Mouse (Mus musculus): ENCODE results near the gene Dnajc7.
A peak's percentile ranks its signal among the peaks of the same experiment; 100 is the strongest.

Dnajc7 gene

DNA sequence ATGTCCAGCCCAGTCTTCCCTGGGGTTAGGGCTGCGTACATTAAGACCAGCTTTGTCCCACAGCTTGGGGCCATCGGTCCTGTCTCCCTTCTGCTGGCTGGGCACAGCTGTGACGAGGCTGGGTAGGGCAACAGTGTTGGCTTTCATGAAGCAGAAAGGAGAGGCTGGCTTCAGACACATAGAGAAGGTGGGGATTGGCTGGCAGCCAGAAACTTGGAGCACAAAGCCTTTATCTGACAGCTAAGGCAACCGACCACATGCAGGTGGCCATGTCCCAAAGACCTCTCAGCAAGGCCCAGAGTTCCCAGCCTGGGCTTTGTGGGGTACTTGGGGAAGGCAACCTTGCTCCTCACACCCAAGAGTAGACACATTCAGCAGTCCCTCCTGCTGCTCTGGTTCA is 38.2 kb downstream of the Dnajc7 start:
- DNase-seq (ENCODE audit: low read depth, low spot score), result no peak

DNA sequence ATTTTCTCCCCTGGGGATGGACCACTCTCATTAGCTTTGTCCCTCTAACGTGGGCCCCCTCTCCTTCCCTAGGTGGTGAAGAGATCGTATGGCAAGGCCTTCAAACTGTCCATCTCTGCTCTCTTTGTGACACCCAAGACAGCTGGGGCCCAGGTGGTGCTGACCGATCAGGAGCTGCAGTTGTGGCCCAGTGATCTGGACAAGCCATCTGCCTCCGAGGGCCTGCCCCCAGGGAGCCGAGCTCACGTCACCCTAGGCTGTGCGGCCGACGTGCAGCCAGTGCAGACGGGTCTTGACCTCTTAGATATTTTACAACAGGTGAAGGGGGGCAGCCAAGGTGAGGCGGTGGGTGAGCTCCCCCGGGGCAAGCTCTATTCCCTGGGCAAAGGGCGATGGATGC is 39.7 kb downstream of the Dnajc7 start:
- no peak for DNase-seq (ENCODE audit: low read depth, low spot score)

DNA sequence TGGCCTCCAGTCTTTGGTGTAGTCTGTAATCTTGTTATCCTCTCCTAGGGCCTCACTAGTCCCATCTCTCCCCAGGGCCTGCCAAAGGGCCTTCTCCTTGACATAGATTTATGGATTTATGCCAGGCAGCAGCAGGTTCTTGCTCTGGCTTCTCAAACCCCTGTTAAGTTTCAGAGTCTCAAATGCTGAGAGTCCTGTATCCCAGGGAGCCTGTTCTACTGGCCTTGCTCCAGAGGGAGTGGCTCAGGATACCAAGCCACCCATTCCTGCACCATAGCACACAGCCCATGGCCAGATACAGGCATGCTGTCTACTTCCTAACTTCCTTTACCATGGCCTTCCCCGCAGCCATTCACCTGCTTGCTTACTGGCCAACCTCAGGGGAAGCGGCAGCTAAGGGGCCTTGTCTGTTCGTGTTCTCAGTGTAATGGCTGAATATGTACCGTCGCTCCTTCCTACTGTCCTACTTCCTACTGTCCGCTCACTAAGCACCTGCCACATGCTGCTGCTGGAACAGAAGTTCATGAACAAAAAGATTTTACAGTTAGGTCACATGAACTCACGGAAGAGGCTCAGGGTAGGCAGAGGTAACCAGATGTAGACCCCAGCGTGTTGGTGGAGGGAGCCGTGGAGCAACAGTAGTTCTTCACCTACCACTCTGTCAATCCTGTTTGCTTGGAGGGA is 40.7 kb downstream of the Dnajc7 start:
- DNase-seq (ENCODE audit: low read depth, low spot score), result no peak

DNA sequence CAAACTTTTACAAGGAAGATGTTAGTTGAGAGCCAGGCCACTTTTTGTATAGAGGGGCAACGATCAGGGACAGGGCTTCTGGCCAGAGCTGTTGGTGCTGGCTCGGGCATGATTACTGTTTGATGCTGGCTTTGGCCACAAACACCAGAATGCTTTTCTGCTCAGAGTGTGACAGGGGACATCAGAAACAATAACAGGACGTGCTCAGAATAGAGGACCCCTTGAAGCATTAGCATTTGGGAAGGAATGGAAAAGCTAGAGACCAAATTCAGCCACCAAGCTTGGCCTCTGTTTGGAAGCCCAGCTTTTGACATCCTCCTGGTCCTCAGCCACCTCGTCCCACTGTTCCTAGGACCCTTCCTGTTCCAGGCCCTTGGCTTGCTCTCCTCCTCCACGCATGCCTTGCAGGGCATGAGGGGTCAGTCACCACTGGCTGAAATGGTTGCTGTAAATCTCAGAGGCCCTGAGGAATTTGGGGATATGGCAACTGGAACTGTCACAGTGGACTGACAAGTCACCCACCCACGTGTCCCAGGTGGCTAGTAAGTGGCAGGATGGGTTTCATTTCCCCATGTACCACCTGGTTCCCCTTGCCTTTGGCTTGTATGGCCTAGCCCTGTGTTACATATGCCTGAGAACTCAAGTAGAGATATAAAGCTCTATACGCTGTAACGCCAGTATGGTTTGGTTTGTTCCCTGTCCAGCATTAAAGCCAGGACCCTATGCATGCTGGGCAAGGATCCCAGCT is 41.9 kb downstream of the Dnajc7 start:
- DNase-seq (ENCODE audit: low read depth, low spot score), result no peak

DNA sequence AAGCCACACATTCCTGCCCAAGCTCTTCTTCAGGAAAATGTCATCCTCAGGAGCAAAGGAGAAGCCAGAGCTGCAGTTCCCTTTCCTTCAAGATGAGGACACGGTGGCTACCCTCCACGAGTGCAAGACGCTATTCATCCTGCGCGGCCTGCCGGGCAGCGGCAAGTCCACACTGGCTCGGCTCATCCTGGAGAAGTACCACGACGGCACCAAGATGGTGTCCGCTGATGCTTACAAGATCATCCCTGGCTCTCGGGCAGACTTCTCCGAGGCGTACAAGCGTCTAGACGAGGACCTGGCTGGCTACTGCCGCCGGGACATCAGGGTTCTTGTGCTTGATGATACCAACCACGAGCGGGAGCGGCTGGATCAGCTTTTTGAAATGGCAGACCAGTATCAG is 43.7 kb downstream of the Dnajc7 start:
- DNase-seq (ENCODE audit: low read depth, low spot score), result no peak

DNA sequence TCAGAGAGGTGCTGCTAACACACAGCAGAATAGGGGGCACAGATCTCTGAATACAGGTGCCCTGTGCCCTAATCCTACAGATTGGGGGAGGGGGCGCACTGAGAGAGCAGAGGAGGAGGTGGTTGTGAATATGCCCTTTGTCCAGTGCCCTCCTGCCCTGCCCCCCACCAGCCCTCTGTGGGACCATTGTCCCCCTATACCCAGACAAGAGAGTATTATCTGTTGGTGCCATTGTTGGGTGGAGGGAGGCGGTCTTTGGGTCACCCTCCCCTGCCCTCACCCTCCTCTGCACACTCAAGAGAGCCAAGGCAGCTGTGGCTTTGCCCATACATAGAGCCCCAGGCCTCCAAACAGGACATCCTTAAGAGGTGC is 44.5 kb downstream of the Dnajc7 start:
- DNase-seq (ENCODE audit: low read depth, low spot score), result no peak

DNA sequence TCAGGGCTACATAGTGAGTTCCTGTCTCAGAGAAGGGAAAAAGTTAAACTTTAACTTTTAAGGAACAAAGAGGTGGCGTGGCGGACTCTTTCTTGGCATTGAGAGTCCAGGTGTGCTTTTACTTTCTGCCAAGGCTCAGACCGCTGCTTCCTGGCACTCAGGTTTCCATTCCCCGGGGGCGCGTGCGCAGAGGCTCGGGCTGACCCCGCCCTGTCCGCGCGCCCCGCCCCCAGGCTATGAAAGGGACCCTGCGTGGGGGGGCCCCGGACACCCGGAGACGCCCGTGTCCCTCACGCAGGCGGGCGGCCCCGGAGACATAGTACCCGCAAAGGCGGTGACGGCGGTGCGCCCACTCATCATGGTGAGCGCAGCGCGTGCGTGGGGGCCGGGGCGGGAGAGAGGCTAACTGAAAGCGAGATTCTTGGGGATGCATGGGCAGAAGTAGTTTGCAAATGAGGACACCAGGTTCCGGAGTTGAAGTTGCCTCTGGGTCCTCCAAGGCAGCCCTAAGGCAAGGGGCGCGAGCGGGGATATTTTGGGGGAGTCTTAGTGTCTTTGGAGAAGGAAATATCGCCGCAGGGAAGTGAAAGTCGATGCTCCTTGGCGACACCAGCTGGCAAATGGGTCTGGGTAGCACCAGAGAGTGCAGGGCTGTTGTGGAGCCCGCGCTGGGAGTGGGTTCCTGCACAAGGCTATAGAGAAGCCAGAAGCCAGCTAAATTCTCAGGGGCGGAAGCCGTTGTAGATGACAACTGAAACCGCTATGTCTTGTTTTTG is 45.1 kb downstream of the Dnajc7 start, which contains the start of gene Cnp:
TSS of gene Cnp (plus strand) at position 197 of the 776 bp plus-strand sequence.
- no peak for DNase-seq (ENCODE audit: low read depth, low spot score)

DNA sequence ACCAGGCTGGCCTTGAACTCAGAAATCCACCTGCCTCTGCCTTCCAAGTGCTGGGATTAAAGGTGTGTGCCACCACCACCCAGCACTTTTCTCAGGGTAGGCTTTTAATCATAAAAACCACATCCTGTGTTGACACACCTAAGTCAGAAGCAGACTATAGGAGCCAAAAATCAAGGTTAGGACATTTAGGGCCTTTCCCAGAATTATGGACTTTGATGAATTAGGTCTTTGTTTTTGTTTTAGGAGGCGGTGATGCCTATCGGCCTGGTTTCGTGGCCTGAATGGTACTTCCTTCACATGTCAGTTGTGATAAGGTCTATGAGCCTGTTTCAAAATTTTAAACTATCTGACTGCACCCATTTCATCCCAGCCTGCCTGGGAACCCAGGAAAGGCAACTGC is 45.8 kb downstream of the Dnajc7 start:
- no peak for DNase-seq (ENCODE audit: low read depth, low spot score)

DNA sequence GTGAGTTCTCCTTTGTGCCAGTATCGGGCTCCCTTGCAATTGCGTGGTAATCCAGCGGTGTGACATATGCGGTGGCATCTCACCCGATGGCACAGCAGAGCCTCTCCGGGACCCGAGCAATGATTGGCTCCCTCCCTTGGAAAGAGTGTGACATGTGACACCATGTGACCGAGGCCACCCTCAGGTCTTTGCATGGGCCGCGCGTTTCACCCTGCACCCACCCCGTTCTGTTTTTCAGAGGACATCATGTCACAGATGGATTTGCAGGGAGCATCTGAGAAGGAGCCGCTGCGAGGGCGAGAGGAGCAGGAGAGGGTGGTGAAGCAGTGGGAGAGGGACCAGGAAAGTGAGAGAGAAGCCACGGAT is 48.8 kb downstream of the Dnajc7 start:
- no peak for DNase-seq (ENCODE audit: low read depth, low spot score)

DNA sequence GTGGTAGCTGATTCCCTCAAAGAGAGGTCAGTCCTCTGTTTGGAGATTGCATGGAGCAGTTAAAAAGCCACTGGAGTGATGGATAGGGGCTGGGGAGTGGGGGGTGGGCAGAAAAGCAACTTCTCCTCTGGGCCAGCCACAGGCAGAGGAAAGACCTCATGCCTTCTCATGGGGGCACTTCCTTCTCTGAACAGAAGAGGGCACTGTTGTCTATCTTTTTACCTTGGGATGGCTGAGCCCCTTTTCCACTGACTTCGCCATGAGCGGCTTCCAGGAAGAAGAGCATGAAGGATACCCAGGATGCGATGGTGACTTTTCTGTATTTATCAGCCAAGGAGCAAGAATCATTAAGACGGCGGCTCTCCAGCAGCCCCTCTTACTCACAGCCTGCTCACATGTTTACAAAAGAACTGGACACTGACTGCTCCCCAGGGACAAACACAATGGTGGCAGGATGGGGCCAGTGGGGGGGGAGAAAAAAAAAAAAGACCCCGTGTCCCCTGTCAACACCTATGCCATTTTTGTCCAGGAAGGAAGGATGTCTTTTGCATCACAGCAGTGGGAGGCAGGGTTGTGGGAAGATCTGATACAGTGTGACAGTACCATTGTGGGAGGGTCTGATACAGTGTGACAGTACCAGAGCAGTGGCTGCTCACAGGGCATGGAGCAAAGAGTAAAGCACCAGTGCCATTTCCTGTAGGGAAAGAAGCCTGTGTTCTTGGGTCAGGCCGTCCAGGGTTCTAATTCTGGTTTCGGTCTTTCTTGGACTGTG is 49.4 kb downstream of the Dnajc7 start:
- peak; percentile 64 for DNase-seq (ENCODE audit: low read depth, low spot score)

DNA sequence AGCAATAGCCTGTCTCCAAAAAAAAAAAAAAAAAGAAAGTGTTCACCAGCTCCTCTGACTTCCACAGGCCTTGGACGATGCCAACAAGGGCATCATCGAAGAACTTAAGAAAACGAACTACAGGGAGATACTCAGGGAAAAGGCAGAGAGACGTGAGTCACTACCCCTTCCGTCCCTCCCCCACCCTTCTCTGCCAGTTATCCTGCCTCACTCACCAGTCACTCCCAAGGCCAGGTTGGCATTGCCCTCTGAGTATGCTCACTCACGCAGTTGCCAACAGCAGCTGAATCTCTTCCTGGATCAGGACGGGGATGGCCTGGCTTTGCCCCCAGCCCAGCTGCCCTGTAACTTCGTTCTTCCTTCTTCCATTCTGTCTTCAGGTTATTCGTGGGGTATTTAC is 50.2 kb downstream of the Dnajc7 start:
- DNase-seq (ENCODE audit: low read depth, low spot score), result no peak

DNA sequence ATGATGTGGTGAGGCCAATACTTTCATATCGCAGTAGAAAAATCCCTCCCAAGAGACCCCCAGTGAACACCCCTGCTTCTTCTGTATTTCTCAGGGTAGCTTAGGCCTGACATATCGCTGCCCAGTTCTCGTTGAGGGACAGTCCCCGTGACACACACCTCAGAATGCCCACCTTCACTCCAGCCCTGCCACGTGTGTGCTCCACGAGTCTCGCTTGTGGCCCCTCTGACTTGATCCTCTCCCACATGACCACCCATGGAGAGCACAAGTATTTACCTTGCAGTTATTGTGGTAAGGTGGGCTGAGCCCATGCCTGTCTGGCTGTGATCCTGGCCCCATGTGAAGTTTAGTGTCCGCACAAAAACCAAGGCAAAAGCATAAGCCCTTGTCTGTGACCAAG is 51.3 kb downstream of the Dnajc7 start:
- no peak for DNase-seq (ENCODE audit: low read depth, low spot score)

DNA sequence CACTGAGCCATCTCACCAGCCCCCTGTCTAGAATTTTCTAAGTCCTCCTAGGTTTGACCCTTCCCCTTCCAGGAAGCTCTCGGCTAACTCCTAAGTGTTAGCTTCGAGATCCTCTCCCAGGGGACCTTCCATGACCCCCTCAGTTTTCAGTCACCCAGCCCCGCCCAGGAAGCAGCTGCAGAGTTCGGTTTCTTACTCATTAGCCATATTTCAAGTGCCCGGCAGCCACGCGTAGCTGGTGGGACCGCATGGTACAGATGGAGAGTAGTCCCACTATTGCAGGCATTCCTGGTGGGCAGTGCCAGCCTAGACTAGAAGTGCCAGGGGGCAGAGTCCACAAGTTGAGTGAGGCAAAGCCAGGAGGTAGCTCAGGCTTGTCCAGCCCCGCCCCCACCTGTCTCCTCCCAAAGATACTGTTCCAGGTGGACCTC is 52.1 kb downstream of the Dnajc7 start:
- DNase-seq (ENCODE audit: low read depth, low spot score), result no peak

DNA sequence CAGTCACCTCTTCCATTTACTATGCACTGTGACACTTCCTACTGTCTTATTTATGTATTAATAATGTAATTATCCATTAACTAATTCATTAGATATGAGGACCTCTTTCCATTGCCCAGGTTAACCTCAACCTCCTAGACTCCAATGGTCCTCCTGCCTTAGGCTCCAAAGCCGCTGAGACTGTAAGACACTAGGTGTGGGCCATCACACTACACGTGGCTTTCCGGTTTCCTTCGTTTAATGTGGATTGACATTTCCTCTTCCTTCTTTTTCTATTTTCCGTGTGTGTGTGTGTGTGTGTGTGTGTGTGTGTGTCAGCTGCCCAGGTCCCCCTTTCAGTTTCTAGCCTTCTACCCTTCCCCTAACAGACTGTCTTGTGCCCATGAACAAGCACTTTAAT is 52.7 kb downstream of the Dnajc7 start:
- DNase-seq (ENCODE audit: low read depth, low spot score), result no peak

DNA sequence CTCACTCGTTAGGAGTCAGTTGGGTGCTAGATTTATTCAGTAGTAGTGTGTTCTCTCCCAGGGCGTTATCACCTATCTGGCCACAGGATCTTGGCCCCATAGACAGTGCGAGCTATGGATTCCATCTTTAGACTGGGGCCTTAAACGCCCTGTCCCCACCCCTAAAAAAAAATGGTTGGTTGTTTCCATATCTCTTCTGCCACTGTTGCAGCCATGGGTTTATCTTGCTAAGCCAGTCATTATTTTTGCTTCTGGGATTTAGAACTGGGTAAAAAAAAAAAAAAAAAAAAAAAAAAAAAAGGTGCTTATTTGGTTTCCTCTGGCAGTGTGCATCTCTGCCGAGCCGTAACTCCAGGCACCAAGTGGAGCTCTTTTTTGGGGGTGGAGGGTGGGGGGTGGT is 55.3 kb downstream of the Dnajc7 start:
- no peak for DNase-seq (ENCODE audit: low read depth, low spot score)

DNA sequence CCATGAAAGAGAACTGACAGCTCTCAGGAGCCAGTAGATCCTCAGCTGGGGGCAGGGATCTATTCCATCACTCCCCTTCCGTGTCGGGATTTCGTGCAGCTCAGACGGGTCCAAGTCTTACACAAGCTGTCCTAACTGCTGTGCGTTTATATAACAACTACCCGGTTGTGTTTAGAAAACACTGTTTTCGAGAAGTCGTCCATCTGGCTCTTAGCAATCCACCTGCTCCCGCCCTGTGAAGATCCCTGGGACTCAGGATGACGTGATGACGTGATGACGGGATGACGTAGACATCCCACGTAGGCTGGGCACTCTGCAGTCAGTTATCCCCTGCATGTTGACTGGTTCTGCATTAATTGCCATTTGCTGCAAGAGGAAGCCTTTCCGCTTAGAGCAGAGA is 55.7 kb downstream of the Dnajc7 start:
- no peak for DNase-seq (ENCODE audit: low read depth, low spot score)

DNA sequence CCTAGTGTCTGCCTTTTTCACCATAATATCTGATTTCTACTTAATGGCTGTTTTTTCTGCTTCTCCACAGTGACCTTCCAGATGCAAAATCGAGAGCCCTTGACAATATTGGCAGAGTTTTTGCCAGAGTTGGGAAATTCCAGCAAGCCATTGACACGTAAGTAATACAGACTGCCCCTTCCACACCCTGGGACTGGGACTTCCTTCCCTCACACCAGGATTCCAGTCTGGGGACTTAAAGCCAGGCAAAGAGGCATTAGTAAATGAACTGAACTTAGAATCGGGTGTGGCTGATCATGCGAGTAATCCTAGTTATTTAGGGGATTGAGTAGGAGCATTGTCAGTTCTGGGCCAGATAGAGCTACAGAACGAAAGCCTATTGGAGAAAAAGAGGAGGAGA is 58.2 kb downstream of the Dnajc7 start:
- DNase-seq (ENCODE audit: low read depth, low spot score), result no peak

DNA sequence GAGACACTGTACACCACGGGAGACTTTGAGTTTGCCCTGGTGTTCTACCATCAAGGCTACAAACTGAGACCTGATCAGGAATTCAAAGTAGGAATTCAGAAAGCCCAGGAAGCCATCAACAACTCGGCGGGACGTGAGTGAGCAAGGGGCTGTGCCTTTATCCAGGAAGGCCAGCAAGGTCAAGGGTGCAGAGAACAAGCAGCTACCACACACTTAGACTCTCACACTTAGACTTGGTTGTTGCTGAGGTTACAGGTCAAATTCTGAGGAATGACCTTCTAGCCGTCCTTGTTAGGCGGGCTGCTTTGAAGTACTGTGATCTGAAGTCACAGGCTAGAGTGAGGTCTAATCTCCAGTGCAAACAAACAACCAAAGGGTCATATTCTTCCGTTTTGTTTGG is 60.5 kb downstream of the Dnajc7 start:
- DNase-seq (ENCODE audit: low read depth, low spot score), result no peak

DNA sequence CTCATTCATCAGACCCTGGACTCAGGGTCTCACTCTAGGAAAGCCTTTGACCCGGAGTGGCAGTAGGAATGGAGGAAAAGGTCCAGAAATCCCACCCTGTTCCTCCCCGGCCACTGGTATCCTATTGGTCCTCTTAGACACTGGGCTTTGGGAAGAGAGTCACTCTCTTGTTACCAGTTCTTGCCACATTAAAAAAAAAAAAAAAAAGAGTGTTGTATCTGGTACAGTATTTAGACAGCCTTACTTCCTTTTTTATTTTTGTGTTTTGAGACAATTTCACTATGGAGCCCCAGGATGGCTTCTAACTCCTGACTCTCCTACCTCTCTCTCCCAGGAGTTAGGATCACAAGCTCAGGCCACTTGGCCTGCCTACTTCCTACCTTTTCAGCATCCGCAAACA is 62.4 kb downstream of the Dnajc7 start:
- no peak for DNase-seq (ENCODE audit: low read depth, low spot score)

DNA sequence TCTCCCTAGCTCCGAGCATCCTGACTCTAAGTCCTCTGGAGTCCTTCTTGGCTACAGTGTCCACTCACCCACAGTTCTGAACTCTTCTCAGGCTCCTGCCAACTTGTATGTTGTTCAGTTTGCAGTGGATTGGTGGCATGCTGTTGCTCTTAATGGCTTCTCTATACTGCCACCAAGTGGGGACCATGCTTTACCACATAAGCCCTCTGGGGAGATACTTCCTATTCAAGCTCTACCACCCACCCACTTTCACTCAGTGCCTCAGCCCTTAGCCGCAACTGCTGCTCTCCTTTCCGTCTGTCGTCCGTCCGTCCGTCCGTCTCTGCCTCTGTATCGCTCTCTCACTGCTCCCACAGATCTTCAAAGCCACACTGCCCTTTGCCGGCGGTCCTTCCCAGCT is 64.4 kb downstream of the Dnajc7 start:
- DNase-seq (ENCODE audit: low read depth, low spot score), result no peak

DNA sequence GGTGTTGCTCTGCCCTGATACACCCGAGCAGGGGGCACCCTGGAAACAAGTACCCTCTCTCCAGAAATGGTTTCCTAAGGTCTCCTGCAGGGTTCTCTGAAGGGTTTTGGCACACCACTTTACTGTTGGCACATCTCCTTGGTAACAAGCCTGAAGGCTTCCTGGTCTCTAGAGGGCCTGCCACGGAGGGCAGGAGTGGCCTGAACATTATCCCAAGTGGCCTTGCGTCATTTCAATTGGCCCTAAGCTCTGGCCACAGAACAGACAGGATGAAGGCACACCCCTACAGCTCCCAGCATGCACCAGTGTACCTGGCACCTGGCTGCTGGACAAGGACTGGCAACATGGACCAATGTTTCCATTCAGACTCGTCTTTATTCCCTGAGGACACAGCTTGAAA is 67.1 kb downstream of the Dnajc7 start:
- DNase-seq (ENCODE audit: low read depth, low spot score), result no peak

DNA sequence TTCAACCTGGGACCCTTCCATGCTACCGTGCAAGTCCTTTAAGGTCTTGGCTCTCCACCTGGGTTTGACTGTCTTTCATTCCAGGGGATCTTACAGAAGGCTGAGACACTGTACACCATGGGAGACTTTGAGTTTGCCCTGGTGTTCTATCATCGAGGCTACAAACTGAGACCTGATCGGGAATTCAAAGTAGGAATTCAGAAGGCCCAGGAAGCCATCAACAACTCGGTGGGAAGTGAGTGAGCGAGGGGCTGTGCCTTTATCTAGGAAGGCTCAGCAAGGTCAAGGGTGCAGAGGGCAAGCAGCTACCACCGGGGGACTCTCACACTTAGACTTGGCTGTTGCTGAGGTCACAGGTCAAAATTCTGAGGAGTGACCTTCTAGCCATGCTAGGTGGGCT is 69.9 kb downstream of the Dnajc7 start:
- DNase-seq (ENCODE audit: low read depth, low spot score), result no peak

Data from brain, embryonic 18.5 days (tissue).